Mouse (Mus musculus) adipose tissue, adult 10 weeks (tissue): ENCODE results near the gene Dars. TPM values are rescaled to one million over a fixed set of nuclear protein-coding genes. Genes with fewer than 3 reads are reported as not detected.

Experiments used
- polyA plus RNA-seq: library from polyadenylated mRNA; stranded (reverse); fragments of 350-450 nt; fragmentation: Illumina TruSeq; extraction: RNeasy Lipid Tissue Mini Kit (QIAGEN cat#74804); gene quantifications from one replicate; pipeline ENCODE4 v1.2.3, GENCODE M21; 2014; ENCODE audit warnings: low read depth, low replicate concordance

Dars gene
- 51.9 TPM for polyA plus RNA-seq

DNA sequence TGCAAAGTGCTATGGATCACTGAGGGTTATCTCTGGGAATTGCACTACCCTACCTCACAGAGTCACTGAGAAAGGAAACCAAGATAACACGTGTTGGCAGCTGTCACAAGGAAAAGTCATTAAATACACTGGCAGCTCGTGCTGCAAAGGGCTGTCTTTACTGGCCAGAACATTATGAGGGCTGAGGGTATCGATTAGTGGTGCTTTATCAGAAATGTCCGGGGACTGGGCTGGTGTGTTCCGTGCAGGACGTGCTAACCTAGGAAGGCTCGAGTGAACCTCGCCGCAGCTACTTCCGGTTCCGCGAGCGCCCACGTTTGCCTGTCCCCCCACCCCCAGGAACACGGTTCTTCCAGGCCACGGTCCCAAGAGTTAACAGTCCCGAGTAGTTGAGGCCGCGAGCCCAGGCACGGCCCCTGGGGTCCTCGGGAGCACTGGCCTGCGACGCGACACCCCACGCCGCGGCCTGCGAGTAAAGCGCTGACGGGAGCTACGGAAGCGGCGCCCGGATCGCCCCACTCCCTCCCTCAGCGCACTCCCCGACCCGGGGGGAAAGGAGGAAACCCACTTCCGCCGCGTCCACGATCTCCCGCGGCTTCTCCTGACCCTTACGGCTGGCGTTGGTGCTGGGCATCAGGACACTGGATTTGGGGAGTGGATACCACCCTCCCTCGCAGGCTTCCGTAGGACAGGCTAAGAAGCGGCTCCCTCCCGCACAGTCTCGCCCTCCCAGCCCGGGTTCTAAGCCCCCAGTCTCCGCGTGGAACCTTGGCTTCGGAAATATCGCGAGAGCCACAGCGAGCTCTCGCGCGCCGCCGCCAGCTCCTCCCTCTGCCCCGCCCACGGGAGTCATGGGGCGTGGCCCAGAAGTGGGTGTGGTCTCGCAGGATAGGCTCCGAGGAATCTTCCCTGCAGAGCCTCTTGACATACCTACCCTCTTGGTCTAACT lies at the start of gene Dars:
Dars (minus strand) TSS at position 785 of the 949 bp plus-strand sequence.

DNA sequence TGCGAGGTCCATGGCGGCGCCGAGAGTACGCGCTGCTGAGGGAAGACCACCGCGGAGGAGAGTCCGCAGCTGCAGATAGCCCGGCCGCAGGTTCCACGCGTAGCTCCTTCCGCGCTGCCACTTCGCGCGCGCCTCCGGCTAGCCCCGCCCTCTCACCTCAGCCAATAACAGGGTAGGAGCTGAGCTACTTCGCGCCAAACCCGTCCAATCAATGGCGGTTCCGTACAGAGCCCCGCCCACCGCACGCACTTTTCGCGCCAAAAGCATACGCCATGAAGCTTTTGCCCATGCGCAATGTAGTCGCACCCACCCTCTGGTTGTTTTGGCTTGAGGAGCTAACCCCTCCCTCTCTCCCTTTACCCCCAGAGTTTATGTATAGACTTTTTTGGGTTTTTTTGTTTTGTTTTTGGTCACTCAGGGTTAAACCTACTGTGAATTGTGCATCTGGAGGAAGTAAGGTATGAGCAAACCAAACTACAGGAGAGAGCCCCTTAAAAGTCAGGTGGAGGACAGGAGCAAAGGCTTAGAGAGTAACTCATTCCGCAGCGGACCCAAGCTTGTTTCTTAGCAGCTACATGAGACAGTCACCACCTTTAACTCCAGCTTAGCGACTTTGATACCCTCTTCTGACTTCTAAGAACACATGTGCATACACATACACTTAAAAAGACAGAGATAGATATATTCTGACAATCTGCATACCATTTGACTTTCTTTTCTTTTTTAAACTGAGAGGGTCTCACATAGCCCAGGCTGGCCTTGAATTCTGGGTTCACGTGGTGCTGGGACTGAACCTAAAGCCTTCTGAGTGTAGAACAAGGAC lies 57.4 kb downstream of the Dars start, which contains the start of gene Mcm6:
Mcm6 (minus strand) TSS at position 111 of the 823 bp plus-strand sequence.

DNA sequence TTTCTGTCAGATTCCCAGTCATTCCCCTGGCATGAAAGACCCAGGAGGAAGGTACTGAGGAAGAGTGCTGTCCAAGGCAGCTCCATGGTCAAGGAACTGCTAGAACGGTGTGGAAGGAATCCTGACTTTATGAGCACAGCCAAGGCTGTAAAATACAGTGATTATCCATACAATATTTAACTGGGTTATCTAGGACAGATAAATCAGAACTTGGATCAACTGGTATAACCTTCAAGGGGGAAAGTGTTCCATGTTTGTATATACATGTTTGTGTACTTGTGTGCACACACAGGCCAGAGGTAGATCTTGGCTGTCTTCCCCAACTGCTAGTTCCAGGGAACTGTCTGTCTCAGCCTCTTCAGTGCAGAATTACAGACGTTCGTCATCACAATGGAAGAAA lies 89.0 kb downstream of the Dars start, which contains the start of gene Lct:
Lct (minus strand) TSS at position 101 of the 400 bp plus-strand sequence.

Other genes with a start within 250 kb of the Dars start
- 55.8 TPM for gene Ubxn4, start 173.4 kb downstream of the Dars start, polyA plus RNA-seq
- gene Lct, start 89.0 kb downstream of the Dars start, polyA plus RNA-seq = 0.66 TPM
- 9.9 TPM for gene Mcm6, start 57.7 kb downstream of the Dars start, polyA plus RNA-seq
- 6.4 TPM for gene Cxcr4, start 174.9 kb upstream of the Dars start, polyA plus RNA-seq